Comparison of ENCODE assay signal across 8 mouse cellular contexts in genomic region chr8:72268356-72268755, GRCm38 (mm10). TPM values are rescaled to one million over a fixed set of nuclear protein-coding genes. Genes with fewer than 3 reads are reported as not detected.
DNase-seq lines count a peak whose midpoint lies in the region; ATAC-seq lines count a peak whose summit lies in the region.

No protein-coding gene starts in this region.

- H3K4me2 ChIP-seq in heart, embryonic 11.5 days, result peak overlapping the region; percentile 34; the same call in 1 of the 2 replicates

- DNase-seq in layer of hippocampus, adult 9-11 months, result peak; percentile 48
- DNase-seq in layer of hippocampus, postnatal 36 days, result no peak
- DNase-seq in kidney, postnatal 10 days, result peak; percentile 84
- DNase-seq in retina, postnatal 1 day, result no peak
- DNase-seq in thymus, postnatal 14 days, result no peak

- H3K27ac ChIP-seq in brown adipose tissue, adult 24 weeks (replicated peaks; ENCODE audit: low read depth, low read length), result peak overlapping the region; percentile 100
- peak overlapping the region; percentile 85 for H3K27ac ChIP-seq in heart, embryonic 11.5 days (ENCODE audit: low read depth, low read length)
- peak overlapping the region; percentile 74 for H3K27ac ChIP-seq in macrophage

- no peaks in the 10 kb centered on the region for H3K36me3 ChIP-seq in heart, embryonic 11.5 days (ENCODE audit: control insufficient read depth, insufficient read depth, low read length)
- H3K36me3 ChIP-seq in macrophage (ENCODE audit: inconsistent target), result no peaks in the 10 kb centered on the region

- ATAC-seq in heart, embryonic 11.5 days (replicated peaks; ENCODE audit: insufficient number of reproducible peaks, low FRiP score, low TSS enrichment), result peak; percentile 78

- H3K4me1 ChIP-seq in brown adipose tissue, adult 24 weeks (ENCODE audit: control insufficient read depth, insufficient read depth, insufficient read length, low read length), result peaks cover 31% of the 10 kb centered on the region
- H3K4me1 ChIP-seq in heart, embryonic 11.5 days (ENCODE audit: control insufficient read depth, insufficient read depth, low read length), result no peaks in the 10 kb centered on the region

- WGBS in heart, embryonic 11.5 days (ENCODE audit: insufficient replicate concordance), result 38% methylated on average over 15 of the region's 15 CpGs
- WGBS in macrophage (ENCODE audit: missing documents), result 4% methylated on average over 15 of the region's 15 CpGs

- H3K27me3 ChIP-seq in heart, embryonic 11.5 days (ENCODE audit: control insufficient read depth, insufficient read depth, low read length), result no peaks in the 10 kb centered on the region

- H3K4me3 ChIP-seq in brown adipose tissue, adult 24 weeks (ENCODE audit: insufficient read depth, low read depth, low read length), result peak overlapping the region; percentile 27
- H3K4me3 ChIP-seq in heart, embryonic 11.5 days (ENCODE audit: low read depth, low read length), result no peak overlapping the region
- H3K4me3 ChIP-seq in macrophage (ENCODE audit: inconsistent target), result no peak overlapping the region

- no peaks in the 10 kb centered on the region for H3K79me2 ChIP-seq in macrophage (ENCODE audit: inconsistent target)

- H3K9me3 ChIP-seq in heart, embryonic 11.5 days (replicated peaks; ENCODE audit: control insufficient read depth, low read length), result no peaks in the 10 kb centered on the region

- peak overlapping the region; percentile 22; the same call in 1 of the 2 replicates for H3K9ac ChIP-seq in heart, embryonic 11.5 days (ENCODE audit: low read depth, low read length)

RNA-seq across cellular contexts. Expression of gene Ap1m1, which starts 28.5 kb away (rescaled TPM):
- total RNA-seq in layer of hippocampus, postnatal 36 days (2021), result 10 to 100 TPM; 74.5 to 94.0 TPM
- 35.6 and 49.6 TPM in 2 replicates for polyA plus RNA-seq in brown adipose tissue, adult 24 weeks (2012; ENCODE audit: insufficient read depth, insufficient read length, missing spikeins)
- 110 and 112 TPM in 2 replicates for polyA plus RNA-seq in heart, embryonic 11.5 days (2014; fragmentation: Nextera tagmentation; extraction: Ambion mirVana)
- 10 to 100 TPM; 43.3 to 86.7 (median 64.3) TPM for total RNA-seq in macrophage (2018; cell fraction: chromatin; rRNA removed)
- 10 to 100 TPM; 37.3 to 55.1 (median 46.4) TPM for total RNA-seq in macrophage (2018; cell fraction: cytosol; rRNA removed)
- total RNA-seq in macrophage (2018; cell fraction: nucleus; rRNA removed), result 10 to 100 TPM; 37.9 to 68.9 (median 48.9) TPM
- 43.7 to 76.1 TPM (median 50.7 TPM) in 3 replicates for polyA plus RNA-seq in macrophage (2018)

RNA-seq across cellular contexts. Expression of gene Gm10282, which starts 36.7 kb away (rescaled TPM):
- 1 to 10 TPM; 7.7 to 9.7 TPM for total RNA-seq in layer of hippocampus, postnatal 36 days (2021)
- polyA plus RNA-seq in brown adipose tissue, adult 24 weeks (2012; ENCODE audit: insufficient read depth, insufficient read length, missing spikeins), result not detected in 2 replicates
- 22.5 and 25.2 TPM in 2 replicates for polyA plus RNA-seq in heart, embryonic 11.5 days (2014; fragmentation: Nextera tagmentation; extraction: Ambion mirVana)
- 1 to 10 TPM in 4 of 26 experiments, under 1 TPM in 3, not detected in 19; 0.82 to 1.6 (median 1.3) TPM for total RNA-seq in macrophage (2018; cell fraction: chromatin; rRNA removed)
- 1 to 10 TPM; 1.2 to 3.9 (median 2.3) TPM for total RNA-seq in macrophage (2018; cell fraction: cytosol; rRNA removed)
- total RNA-seq in macrophage (2018; cell fraction: nucleus; rRNA removed), result 1 to 10 TPM in 10 of 26 experiments, under 1 TPM in 8, not detected in 8; 0.70 to 2.0 (median 1.1) TPM
- 1.1 to 6.6 TPM (median 2.6 TPM) in 3 replicates for polyA plus RNA-seq in macrophage (2018)

RNA-seq across cellular contexts. Expression of gene Fam32a, which starts 48.8 kb away (rescaled TPM):
- 10 to 100 TPM; 59.4 to 64.2 TPM for total RNA-seq in layer of hippocampus, postnatal 36 days (2021)
- polyA plus RNA-seq in brown adipose tissue, adult 24 weeks (2012; ENCODE audit: insufficient read depth, insufficient read length, missing spikeins), result 26.9 and 41.8 TPM in 2 replicates
- polyA plus RNA-seq in heart, embryonic 11.5 days (2014; fragmentation: Nextera tagmentation; extraction: Ambion mirVana), result 44.7 and 45.1 TPM in 2 replicates
- 10 to 100 TPM; 14.7 to 41.6 (median 26.0) TPM for total RNA-seq in macrophage (2018; cell fraction: chromatin; rRNA removed)
- total RNA-seq in macrophage (2018; cell fraction: cytosol; rRNA removed), result 10 to 100 TPM; 50.2 to 73.9 (median 58.4) TPM
- total RNA-seq in macrophage (2018; cell fraction: nucleus; rRNA removed), result 10 to 100 TPM; 21.7 to 63.1 (median 34.0) TPM
- polyA plus RNA-seq in macrophage (2018), result 53.0 to 65.8 TPM (median 59.4 TPM) in 3 replicates

RNA-seq across cellular contexts. Expression of gene Klf2, which starts 50.5 kb away (rescaled TPM):
- total RNA-seq in layer of hippocampus, postnatal 36 days (2021), result 10 to 100 TPM; 16.4 to 18.5 TPM
- 30.6 and 88.0 TPM in 2 replicates for polyA plus RNA-seq in brown adipose tissue, adult 24 weeks (2012; ENCODE audit: insufficient read depth, insufficient read length, missing spikeins)
- polyA plus RNA-seq in heart, embryonic 11.5 days (2014; fragmentation: Nextera tagmentation; extraction: Ambion mirVana), result 16.7 and 17.7 TPM in 2 replicates
- total RNA-seq in macrophage (2018; cell fraction: chromatin; rRNA removed), result 10 to 100 TPM in 16 of 26 experiments, 1 to 10 TPM in 10; 4.1 to 68.4 (median 11.7) TPM
- 10 to 100 TPM in 25 of 26 experiments, 1 to 10 TPM in 1; 7.5 to 87.4 (median 24.8) TPM for total RNA-seq in macrophage (2018; cell fraction: cytosol; rRNA removed)
- total RNA-seq in macrophage (2018; cell fraction: nucleus; rRNA removed), result 10 to 100 TPM; 12.5 to 98.5 (median 28.2) TPM
- 3.1 to 17.3 TPM (median 5.7 TPM) in 3 replicates for polyA plus RNA-seq in macrophage (2018)

RNA-seq across cellular contexts. Expression of gene Gm11034, which starts 54.9 kb away (rescaled TPM):
- total RNA-seq in layer of hippocampus, postnatal 36 days (2021), result not detected
- not detected in 2 replicates for polyA plus RNA-seq in brown adipose tissue, adult 24 weeks (2012; ENCODE audit: insufficient read depth, insufficient read length, missing spikeins)
- polyA plus RNA-seq in heart, embryonic 11.5 days (2014; fragmentation: Nextera tagmentation; extraction: Ambion mirVana), result not detected in 2 replicates
- not detected for total RNA-seq in macrophage (2018; cell fraction: chromatin; rRNA removed)
- not detected for total RNA-seq in macrophage (2018; cell fraction: cytosol; rRNA removed)
- not detected for total RNA-seq in macrophage (2018; cell fraction: nucleus; rRNA removed)
- polyA plus RNA-seq in macrophage (2018), result not detected in 3 replicates

Comparison
In these comparisons a context has a peak if more than half of its experiments do, and no peak if none do; other contexts are left out.
1. DNase-seq: peak in layer of hippocampus, adult 9-11 months (single experiment) and kidney, postnatal 10 days (single experiment); none in layer of hippocampus, postnatal 36 days (0 of 2), retina, postnatal 1 day (single experiment) and thymus, postnatal 14 days (single experiment).
2. Peak in every context shown above with its lines, with median percentiles within 50 percentile points of each other: H3K27ac ChIP-seq.